Mouse (Mus musculus) spleen, postnatal 0 days (tissue): Measurements from ENCODE around the gene Ttll4. TPM values are rescaled to one million over a fixed set of nuclear protein-coding genes. Genes with fewer than 3 reads are reported as not detected.

Experiments
- polyA plus RNA-seq: library from polyadenylated mRNA; unstranded; fragments of >200 nt; fragmentation: Nextera tagmentation; extraction: Ambion mirVana; gene quantifications from 2 replicates; pipeline ENCODE4 v1.2.1, GENCODE M21; 2015

Ttll4 gene
- polyA plus RNA-seq, result 3.6 and 6.4 TPM in 2 replicates

GRCm38 (mm10) chr1:74661448-74662195 lies at the start of gene Ttll4:
TSS of gene Ttll4 (plus strand) at chr1:74661745.

DNA sequence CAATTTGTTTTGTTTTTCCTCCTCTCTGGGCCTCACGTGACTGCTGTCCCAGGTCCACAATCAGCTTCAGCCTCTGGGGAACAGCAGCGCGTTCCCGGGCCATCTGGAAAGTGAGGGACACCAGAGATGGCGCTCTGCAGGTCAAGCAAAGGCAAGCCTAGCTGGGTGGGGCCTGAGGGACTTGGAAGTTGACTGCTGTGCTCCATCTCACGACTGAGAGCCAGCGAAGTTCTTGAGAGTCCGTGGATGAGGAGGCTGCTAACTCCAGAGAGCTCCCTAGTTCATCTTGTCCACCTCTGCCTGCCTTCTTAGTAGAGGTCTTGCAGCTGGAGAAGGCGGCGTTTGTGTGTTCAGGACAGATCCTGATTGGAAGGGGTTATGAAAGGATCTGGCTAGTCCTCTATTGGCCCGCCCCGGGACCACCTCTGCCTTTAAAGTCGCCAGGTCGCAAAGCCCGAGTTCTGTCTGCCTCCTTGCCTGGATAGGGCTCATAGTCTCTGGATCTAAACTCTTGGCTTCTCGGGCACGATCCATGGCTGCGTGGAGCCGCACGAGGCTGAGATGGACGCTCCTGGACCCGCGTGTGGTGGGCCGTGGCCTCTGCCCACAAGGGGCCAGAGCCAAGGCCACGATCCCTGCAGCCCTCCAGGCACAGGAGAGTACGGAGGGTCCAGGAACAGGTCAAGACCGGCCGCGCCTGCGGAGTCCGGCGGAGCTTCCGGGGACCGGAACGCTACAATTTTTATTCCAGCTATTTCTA lies 51.7 kb downstream of the Ttll4 start, which contains the start of gene Cyp27a1:
Gene Cyp27a1 (plus strand): TSS at position 476 of the 760 bp plus-strand sequence.

DNA sequence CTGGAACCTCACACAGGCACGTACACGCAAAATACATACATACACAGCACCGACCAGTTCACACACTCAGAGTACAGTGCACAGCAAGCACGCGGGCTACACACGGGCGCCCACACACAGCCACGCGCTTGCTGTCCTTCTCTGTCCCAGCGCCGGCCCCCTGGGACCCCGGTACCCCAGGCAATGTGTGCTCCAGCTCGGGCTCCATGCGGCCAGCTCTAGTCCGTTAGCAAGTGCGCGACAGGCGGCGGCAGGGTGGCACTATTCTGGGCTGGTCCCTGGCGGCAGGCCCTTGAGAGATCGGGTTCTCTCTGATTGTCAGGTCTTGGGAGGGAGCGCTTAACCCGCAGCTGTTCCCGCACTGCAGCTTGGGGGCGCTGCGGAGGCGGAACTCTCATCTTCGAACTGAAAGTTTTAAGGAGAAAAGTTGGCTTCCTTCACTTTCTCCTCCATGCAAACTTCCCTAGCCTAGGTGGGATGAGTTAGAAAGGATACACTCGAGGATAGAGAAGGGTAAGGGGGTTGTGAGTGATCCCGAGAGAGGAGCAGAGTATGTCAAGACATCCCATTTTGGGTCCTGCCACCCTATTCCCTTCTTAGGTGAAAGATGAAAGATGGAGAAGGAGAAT lies 87.2 kb downstream of the Ttll4 start, which contains the start of gene Prkag3:
Gene Prkag3 (minus strand): TSS at position 579 of the 629 bp plus-strand sequence.

Other genes with a start within 250 kb of the Ttll4 start
- gene Cnot9, start 155.7 kb upstream of the Ttll4 start, polyA plus RNA-seq, result 40.3 and 42.2 TPM in 2 replicates
- gene Plcd4, start 118.9 kb upstream of the Ttll4 start, polyA plus RNA-seq, result 0.20 and 0.82 TPM in 2 replicates
- gene Usp37, start 117.5 kb upstream of the Ttll4 start, polyA plus RNA-seq, result 13.0 and 13.2 TPM in 2 replicates
- 3.0 and 3.1 TPM in 2 replicates for gene Zfp142, start 73.5 kb upstream of the Ttll4 start, polyA plus RNA-seq
- 7.3 and 8.8 TPM in 2 replicates for gene Bcs1l, start 73.5 kb upstream of the Ttll4 start, polyA plus RNA-seq
- gene Rnf25, start 60.3 kb upstream of the Ttll4 start, polyA plus RNA-seq, result 13.2 and 18.0 TPM in 2 replicates
- gene Stk36, start 60.3 kb upstream of the Ttll4 start, polyA plus RNA-seq, result 0.40 and 0.73 TPM in 2 replicates
- 5.8 and 8.5 TPM in 2 replicates for gene Cyp27a1, start 51.8 kb downstream of the Ttll4 start, polyA plus RNA-seq
- 0.16 and 0.23 TPM in 2 replicates for gene Prkag3, start 87.5 kb downstream of the Ttll4 start, polyA plus RNA-seq
- gene Wnt6, start 110.1 kb downstream of the Ttll4 start, polyA plus RNA-seq, result 2.1 and 3.0 TPM in 2 replicates
- 0.12 and 0.21 TPM in 2 replicates for gene Wnt10a, start 129.8 kb downstream of the Ttll4 start, polyA plus RNA-seq
- gene Cdk5r2, start 193.2 kb downstream of the Ttll4 start, polyA plus RNA-seq, result not detected in 2 replicates
- not detected in 2 replicates for gene Fev, start 223.7 kb downstream of the Ttll4 start, polyA plus RNA-seq
- gene Cryba2, start 231.4 kb downstream of the Ttll4 start, polyA plus RNA-seq, result not detected in 2 replicates